In genomic region chr9:96740712-96741364, GRCm38 (mm10) we compare ENCODE assay signal across 10 mouse cellular contexts. TPM values are rescaled to one million over a fixed set of nuclear protein-coding genes. Genes with fewer than 3 reads are reported as not detected.
DNase-seq lines count a peak whose midpoint lies in the region; ATAC-seq and TF ChIP-seq lines count a peak whose summit lies in the region.
"Had no signal": no experiment of that assay in that cellular context is flagged by ENCODE, and none has a peak within 500 bp of the region (broad histone marks: within the 10 kb centered on the region; RNA-seq: fewer than 3 reads in every experiment).

No protein-coding gene starts in this region.

- ATAC-seq in lung, embryonic 14.5 days (ENCODE audit: insufficient read depth): peak; percentile 8; the same call in 1 of the 2 replicates
- peak; percentile 64 for ATAC-seq in inflammation-experienced regulatory T-cells, adult 6 months

- no peaks in the 10 kb centered on the region for H3K36me3 ChIP-seq in lung, embryonic 14.5 days (ENCODE audit: insufficient read depth)
- H3K36me3 ChIP-seq: embryonic facial prominence, embryonic 10.5 days; limb, embryonic 13.5 days had no signal

- no peak overlapping the region for H3K4me2 ChIP-seq in lung, embryonic 14.5 days
- H3K4me2 ChIP-seq: limb, embryonic 13.5 days had no signal

- H3K27me3 ChIP-seq in lung, embryonic 14.5 days (ENCODE audit: insufficient read depth, low read length): no peaks in the 10 kb centered on the region
- H3K27me3 ChIP-seq: limb, embryonic 13.5 days had no signal

- peak overlapping the region; percentile 73; the same call in 1 of the 2 replicates for H3K27ac ChIP-seq in lung, embryonic 14.5 days (ENCODE audit: low read depth)
- peak overlapping the region; percentile 20; the same call in 1 of the 2 replicates for H3K27ac ChIP-seq in bone marrow, adult 2 months (ENCODE audit: control insufficient read depth, insufficient read depth, low read depth, low read length, poor library complexity)
- peak overlapping the region; percentile 16; the same call in 1 of the 2 replicates for H3K27ac ChIP-seq in olfactory bulb, adult 2 months (ENCODE audit: insufficient read depth, low read depth, low read length)
- H3K27ac ChIP-seq: embryonic facial prominence, embryonic 10.5 days; kidney, postnatal 0 days; limb, embryonic 13.5 days had no signal

- DNase-seq in lung, embryonic 14.5 days: no peak
- DNase-seq in lung, postnatal 4 days: no peak
- DNase-seq in ovary, postnatal 10 days (ENCODE audit: low spot score): no peak
- DNase-seq in frontal cortex, postnatal 10 days (ENCODE audit: low spot score in 2 of 2): no peak

- no peak for TF ChIP-seq POLR2A in bone marrow, adult 2 months (IDR thresholded peaks at IDR 0.05; ENCODE audit: borderline replicate concordance, control insufficient read depth, low read depth, low read length)
- TF ChIP-seq POLR2A in olfactory bulb, adult 2 months (IDR thresholded peaks at IDR 0.05; ENCODE audit: insufficient read depth, low read depth, low read length): no peak

- no peak for TF ChIP-seq CTCF in lung, embryonic 14.5 days (IDR thresholded peaks at IDR 0.05; ENCODE audit: low read depth)
- no peak for TF ChIP-seq CTCF in bone marrow, adult 2 months (IDR thresholded peaks at IDR 0.05; ENCODE audit: control insufficient read depth, insufficient read depth, low read length)
- no peak for TF ChIP-seq CTCF in olfactory bulb, adult 2 months (IDR thresholded peaks at IDR 0.05; ENCODE audit: insufficient read depth, low read depth, low read length)

- H3K9me3 ChIP-seq in lung, embryonic 14.5 days (ENCODE audit: low read depth, low read length): no peaks in the 10 kb centered on the region
- H3K9me3 ChIP-seq: limb, embryonic 13.5 days had no signal

- H3K4me1 ChIP-seq in lung, embryonic 14.5 days (ENCODE audit: insufficient read depth): peaks cover 9% of the 10 kb centered on the region; the same call in 1 of the 2 replicates
- H3K4me1 ChIP-seq in bone marrow, adult 2 months (ENCODE audit: control insufficient read depth, insufficient read depth, low read length): peaks cover 2% of the 10 kb centered on the region
- peaks cover 9% of the 10 kb centered on the region for H3K4me1 ChIP-seq in olfactory bulb, adult 2 months (ENCODE audit: control insufficient read depth, insufficient read depth, low read length)

- no peak overlapping the region for H3K9ac ChIP-seq in lung, embryonic 14.5 days
- H3K9ac ChIP-seq: limb, embryonic 13.5 days had no signal

- WGBS in lung, embryonic 14.5 days: 70% methylated on average over 15 of the region's 15 CpGs
- 87% methylated on average over 15 of the region's 15 CpGs for WGBS in bone marrow, adult 2 months
- WGBS in olfactory bulb, adult 2 months: 77% methylated on average over 15 of the region's 15 CpGs

- H3K4me3 ChIP-seq in lung, embryonic 14.5 days (ENCODE audit: low read depth, low read length): no peak overlapping the region
- H3K4me3 ChIP-seq in bone marrow, adult 2 months (replicated peaks; ENCODE audit: control insufficient read depth, low read depth, low read length): peak overlapping the region; percentile 12
- H3K4me3 ChIP-seq in olfactory bulb, adult 2 months (ENCODE audit: insufficient read depth, low read depth, low read length): no peak overlapping the region
- H3K4me3 ChIP-seq: embryonic facial prominence, embryonic 10.5 days; limb, embryonic 13.5 days had no signal

RNA-seq across cellular contexts. Expression of gene Zbtb38, which starts 11.8 kb away (rescaled TPM):
- polyA plus RNA-seq in lung, embryonic 14.5 days (2014; fragmentation: Nextera tagmentation; extraction: Ambion mirVana): 24.5 and 24.6 TPM in 2 replicates
- 5.6 and 14.8 TPM in 2 replicates for polyA plus RNA-seq in bone marrow, adult 2 months (2011; ENCODE audit: insufficient read depth, insufficient read length, low replicate concordance, missing spikeins)
- 10 to 100 TPM; 53.9 to 73.9 (median 69.4) TPM for polyA plus RNA-seq in inflammation-experienced regulatory T-cells, adult 6 months (2017; shearing (Covaris generic))
- polyA plus RNA-seq in olfactory bulb, adult 2 months (2012; ENCODE audit: insufficient read depth, insufficient read length, low replicate concordance, missing spikeins): 74.3 TPM in 1 of 2 replicates, not detected in the other

Comparison
In these comparisons a context has a peak if more than half of its experiments do, and no peak if none do; other contexts are left out.
1. H3K27ac ChIP-seq: peak in every context shown above with its lines; median percentile 73 in lung, embryonic 14.5 days; 20 in bone marrow, adult 2 months; 16 in olfactory bulb, adult 2 months.